Mouse (Mus musculus): Measurements from ENCODE around the gene Rgs12.

The Rgs12 gene

DNA sequence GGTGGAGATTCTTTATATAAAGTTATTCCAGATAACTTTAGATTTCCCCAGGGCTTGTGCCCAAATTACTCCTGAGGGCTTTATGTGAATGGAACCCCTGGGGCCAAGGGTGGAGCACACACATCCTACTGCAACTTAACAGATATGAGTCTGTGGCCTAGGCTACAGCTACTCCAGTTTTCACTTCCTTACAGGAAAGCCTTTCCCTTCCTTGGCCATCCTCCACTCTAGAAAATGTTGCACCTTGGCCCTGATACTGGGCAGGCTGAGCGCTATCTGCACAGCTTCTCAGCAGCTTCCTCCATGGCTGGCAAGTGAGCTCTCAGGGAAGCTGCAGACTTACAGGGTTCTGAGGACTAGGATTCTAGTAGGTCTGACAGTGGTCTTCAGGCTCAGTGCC is 80.1 kb downstream of the Rgs12 start:
- DNase-seq (ENCODE audit: low spot score in 2 of 2) = no peak

DNA sequence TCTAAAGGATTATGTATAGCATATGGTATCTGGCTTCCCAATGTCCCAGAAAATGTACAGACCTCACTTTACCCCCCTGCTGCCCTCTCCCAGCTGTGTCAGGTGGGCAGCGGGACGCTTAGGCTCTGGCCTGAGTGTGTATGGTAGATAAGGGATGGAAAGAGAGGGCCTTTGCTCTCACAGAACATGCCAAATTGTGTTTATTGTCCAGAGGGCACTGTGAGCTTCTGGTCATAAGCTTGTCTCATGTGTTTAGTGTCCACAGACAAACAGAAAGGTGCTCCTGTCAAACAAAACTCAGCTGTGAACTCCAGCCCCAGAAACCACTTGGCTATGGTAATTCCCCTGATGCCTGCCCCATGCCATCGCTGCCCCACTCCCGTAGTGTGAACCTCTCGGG is 80.5 kb downstream of the Rgs12 start:
- DNase-seq (ENCODE audit: low spot score in 2 of 2) = no peak

DNA sequence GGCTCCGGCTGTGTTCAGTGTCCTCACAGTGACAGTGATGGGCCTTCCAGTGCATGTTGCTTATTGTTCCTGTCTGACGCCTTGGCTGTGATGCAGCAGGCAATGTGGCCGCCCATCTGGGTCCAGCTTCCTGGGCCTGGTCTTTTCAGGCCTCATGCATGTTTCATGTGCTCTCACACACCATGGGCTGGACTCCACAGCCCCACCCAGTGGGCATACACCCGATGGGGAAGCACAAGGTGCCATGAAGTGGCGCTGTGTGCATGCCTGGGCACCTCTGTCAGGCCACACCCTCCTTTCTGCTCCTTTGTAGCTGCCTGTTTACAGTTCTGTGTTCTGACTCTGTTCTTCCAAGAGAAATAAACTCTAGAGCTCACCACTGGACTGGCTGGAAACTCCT is 83.8 kb downstream of the Rgs12 start:
- peak; percentile 46 to 80 for DNase-seq (ENCODE audit: low spot score in 2 of 2)

DNA sequence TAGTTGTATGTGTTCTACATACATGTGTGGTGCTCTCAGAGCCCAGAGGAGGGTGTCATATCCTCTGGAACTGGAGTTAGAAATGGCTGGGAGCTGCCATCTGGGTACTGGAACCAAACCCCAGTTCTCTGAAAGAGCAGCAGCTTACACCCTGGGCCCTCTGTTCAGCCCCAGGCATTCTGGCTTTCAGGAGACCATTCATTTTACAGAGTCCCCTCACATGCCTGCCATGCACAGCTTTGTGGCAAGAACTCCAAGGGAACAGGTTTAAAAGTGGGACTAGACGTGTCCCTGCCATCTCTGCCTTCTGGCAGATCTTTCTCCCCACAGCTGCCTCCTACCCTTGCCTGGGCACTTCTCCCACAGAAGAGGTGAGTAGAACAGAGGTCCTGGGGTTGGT is 84.4 kb downstream of the Rgs12 start:
- no peak for DNase-seq (ENCODE audit: low spot score in 2 of 2)

DNA sequence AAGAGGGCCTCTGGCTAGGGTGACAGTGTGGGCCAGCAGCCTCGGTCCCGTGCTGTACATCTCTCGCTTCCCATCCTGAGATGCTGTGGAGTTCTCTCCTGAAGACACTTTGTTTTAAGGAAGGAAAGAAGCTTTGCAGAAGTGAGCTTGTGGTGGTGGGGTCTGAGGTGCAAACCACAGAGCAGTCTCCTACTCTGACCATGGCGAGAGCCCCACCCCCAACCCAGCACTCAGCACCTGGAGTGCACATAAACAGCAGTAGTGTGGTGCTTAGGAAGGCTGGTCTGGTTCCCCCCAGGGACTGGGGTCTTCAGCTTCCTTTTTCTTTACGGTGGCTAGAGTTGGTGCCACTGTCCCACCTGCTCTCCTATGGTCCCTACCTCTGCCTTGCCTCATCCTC is 85.9 kb downstream of the Rgs12 start:
- peak; percentile 16 to 48 for DNase-seq (ENCODE audit: low spot score in 2 of 2)

DNA sequence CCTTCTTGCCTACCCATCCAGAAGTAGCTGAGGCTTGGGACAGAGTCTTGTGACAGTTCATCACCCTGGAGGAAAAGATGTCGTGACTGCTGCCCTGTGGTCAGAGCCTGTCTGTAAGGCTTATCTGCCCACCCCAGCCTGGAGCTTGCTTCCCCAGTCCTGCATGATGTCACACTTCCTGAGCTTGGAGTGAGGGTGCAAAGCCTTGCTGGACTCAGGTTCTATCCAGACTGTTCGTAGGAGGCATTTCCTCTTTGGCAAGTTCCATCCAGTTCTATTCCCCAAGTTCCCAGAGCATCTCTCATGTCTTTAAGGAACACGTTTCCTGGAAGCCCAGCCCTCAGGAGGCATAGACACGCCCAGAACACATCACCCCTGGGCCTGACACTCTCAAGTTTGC is 86.5 kb downstream of the Rgs12 start:
- DNase-seq (ENCODE audit: low spot score in 2 of 2) = peak; percentile 27 to 55

DNA sequence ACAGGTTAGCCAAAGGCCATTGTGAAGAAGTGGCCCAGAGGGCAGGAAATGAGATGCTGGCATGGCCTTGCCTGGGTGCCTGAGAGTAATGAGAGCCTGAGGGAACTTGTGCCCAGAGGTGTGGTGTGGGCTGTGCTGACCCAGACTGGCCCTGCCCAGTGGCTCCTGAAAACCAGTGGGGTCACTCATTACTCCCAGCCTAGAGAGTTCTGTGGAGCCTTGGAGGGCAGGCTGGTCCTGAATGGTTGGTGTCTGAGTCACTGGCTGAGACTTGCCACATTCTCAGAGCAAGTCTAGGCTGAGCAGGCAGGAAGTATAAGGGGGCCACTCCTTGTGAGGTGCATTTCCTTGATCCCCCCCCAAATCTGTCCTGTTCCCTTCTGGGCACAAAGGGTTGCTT is 88.2 kb downstream of the Rgs12 start:
- peak in 1 of 2 experiments; percentile 20 for DNase-seq (ENCODE audit: low spot score in 2 of 2)

DNA sequence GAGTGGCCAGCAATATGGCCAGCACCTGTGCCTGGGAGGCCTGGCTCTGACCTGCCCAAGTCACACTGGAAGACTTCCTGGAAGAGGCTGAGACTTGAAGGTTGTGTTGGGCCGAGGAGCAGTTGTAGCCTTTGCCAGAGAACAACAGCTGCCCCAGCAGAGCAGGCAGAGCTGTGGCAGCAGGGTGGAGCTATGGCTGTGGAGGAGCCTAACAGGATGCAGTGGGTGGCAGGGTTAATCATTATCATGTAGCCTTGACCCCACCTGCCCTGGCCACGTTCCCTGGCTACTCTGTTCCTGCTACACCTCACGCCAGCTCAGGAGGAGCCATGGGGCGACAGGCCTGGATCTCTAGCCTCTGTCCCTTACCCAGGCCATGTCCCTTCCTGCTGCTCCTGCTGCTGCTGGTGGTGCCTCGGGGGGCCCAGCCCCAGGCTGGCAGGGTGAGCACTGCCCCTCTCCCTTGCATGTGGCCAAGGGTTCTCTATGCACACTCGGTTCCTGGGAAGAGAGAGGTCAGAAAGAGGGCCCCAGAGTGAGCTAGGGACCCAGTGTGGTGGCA is 92.1 kb downstream of the Rgs12 start, which contains the start of gene Hgfac:
Hgfac (plus strand) TSS at position 242 of the 562 bp plus-strand sequence.
- DNase-seq (ENCODE audit: low spot score in 2 of 2) = peak; percentile 26 to 34

DNA sequence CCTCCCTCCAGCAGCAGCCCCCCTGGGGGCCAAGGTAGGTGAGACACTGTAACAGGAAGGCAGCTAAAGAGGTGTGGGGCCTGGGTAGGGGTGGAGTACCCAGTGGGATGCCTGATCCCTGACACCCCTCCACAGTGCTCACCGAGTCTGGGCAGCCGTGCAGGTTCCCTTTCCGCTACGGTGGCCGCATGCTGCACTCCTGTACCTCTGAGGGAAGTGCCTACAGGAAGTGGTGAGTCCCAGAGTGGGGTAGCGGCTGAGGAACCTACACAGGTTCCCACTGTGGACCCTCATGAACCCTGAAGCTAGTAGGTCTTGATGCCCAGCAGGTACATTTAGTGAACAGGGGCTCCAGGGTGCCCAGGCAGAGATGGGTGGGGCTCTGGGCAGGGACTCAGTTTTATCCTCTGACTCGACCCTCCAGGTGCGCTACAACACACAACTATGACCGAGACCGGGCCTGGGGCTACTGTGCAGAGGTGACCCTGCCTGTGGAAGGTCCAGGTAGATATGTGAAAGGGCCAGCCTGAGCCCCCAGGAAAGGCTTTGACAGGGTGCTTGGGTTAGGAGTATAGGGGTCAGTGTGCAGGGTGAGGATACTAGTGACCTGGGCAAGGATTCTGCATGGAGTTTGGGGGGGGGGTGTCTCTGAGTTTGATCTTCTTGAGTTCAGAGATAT is 93.3 kb downstream of the Rgs12 start:
- DNase-seq (ENCODE audit: low spot score in 2 of 2) = peak; percentile 33 to 43

DNA sequence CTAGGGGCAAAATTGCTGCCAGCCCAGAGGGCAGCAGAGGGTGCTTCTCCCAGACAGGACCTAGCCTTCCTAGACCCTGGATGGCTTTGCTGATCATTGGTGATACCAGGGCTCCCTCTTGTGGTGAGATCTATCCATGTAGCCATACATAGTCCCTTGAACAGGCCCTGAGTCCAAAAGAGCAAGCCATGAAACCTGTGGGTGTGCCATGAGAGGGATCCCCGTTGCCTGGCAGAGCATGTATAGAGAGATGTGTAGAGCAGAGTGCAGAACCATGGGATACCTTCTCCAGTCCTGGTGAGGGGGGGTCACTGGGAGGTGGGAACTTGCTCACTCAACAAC is 93.8 kb downstream of the Rgs12 start:
- DNase-seq (ENCODE audit: low spot score in 2 of 2) = peak; percentile 61 to 82

DNA sequence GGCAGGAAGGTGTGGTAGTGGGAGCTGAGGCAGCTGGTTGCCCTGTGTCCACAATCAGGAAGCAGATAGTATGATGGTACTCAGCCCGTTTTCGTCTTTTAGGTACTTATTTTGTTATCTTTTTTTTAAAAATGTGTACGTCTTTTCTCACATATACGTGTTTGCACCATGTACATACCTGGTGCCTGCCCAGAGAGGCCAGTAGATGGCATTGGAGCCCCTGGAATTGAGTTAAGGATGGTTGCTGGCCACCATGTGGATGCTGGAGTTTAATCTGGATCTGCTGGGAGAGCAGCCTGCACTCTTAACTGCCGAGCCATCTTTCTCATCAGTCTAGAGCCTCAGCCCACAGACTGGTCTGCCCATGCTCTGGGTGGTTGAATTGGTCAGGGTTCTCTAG is 101.3 kb downstream of the Rgs12 start:
- DNase-seq (ENCODE audit: low spot score in 2 of 2) = no peak

DNA sequence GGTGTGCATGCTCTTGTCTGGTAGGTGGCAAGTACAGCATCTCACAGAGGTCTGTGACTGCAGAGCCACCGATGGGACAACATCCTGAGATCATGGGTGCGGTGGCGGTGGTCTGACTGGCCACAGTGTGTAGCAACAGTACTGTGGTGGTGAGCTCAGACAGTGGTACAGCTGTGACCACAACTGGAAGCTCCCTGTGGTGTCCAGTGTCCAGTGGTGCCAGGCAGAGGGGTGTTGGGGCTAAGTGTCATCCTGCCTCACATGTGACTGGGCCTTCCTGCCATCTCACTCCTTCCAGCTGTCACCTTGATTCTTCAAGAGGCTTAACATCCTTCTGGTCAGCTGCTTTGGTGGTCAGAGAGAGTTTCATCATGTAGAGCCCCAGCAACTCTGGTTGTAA is 105.4 kb downstream of the Rgs12 start:
- DNase-seq (ENCODE audit: low spot score in 2 of 2) = no peak

DNA sequence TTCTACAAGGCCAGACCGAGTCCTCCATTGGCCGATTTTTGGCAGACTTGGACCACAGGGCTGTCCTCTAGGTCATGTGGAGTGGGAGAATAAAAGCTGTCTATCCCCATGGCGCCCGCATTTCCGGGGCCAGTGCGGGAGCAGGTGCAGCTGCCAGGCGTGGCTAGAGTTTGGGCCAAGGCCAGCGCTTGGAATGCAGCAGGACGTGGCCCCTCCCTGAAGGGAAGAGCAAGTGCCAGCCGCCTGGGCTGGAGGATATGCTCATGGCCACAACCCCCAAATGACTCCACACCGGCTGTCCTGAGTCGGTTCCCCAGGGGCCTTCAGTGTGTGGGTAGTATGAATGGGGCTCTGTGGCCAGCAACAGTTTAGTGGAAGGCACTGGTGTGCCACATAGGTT is 105.8 kb downstream of the Rgs12 start:
- no peak for DNase-seq (ENCODE audit: low spot score in 2 of 2)

DNA sequence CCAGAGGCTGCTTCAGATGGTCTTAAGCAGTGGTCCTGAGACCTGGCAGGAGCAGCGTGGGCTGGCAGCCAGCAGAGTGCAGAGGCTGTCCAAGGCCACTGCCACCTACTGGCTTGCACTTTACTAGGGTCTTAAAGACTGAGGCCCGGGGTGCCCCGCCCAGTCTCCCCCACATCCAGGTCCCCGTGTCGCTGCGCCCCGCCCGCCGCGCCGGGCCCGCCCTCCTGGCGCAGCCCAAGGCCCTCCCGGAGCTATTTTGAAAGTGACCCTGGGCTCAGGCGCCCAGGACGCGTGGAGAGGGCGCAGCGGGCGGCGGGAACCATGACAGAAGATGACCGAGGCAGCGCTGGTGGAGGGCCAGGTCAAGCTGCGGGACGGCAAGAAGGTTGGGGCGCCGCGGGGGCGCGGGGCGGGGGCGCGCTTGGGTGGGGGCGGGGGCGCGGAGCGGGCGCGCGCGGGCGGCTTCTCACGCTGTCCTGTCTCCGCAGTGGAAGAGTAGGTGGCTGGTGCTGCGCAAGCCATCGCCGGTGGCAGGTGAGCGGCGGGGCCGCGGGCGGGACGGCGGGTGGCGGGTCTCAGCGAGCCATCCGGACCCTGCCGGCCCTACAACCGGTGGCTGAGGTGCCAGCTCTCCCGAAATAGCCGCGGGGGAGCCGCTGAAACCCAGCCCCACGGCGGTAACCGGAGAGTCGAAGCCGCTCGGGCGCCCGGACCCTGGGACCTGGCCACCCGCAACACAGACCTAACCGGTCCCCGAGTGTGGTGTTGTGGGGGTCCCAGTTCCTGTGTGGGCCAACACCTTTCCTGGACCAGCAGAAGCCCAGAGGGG is 107.6 kb downstream of the Rgs12 start, which contains the start of gene Dok7:
Dok7 (plus strand) TSS at position 163 of the 829 bp plus-strand sequence.
- DNase-seq (ENCODE audit: low spot score in 2 of 2) = no peak

DNA sequence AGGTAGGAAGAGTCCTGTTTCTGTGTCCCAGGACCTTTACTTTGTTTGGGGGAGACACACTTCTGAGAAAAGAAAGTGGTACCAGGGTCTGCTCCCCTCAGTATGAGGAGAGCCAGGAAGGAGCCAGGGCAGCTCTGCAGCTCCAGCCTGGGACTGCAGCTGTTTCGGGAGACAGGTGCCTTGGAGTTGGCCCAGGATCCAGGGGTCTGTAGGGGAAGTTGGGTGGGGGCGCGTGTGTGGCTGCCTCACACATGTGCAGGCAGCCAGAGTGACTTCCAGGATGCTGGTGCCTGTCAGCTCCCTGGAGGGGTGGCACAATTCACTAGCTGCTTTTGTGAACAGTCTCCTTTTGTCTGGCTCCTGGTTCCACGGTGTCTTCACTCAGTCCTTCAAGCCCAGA is 108.3 kb downstream of the Rgs12 start:
- DNase-seq (ENCODE audit: low spot score in 2 of 2) = no peak

DNA sequence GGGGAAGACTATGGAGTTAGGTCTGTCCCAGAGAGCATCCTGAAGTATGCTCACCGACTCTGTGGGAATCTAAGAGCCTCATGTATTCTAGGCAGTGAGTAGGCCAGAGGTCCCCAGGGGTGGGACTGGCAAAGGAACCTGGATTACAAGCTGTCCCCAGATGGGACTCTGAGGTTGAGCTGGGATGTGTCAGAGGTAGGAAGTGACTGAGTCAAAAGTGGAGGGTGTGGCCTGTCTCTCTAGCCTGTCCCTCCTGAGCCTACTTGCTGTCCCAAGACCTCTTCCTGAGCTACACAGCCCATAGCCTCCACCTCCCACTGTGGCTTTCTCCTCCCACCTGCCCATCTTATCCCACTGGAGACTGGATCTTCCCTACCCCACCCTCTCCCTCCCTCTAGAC is 109.0 kb downstream of the Rgs12 start:
- no peak for DNase-seq (ENCODE audit: low spot score in 2 of 2)

DNA sequence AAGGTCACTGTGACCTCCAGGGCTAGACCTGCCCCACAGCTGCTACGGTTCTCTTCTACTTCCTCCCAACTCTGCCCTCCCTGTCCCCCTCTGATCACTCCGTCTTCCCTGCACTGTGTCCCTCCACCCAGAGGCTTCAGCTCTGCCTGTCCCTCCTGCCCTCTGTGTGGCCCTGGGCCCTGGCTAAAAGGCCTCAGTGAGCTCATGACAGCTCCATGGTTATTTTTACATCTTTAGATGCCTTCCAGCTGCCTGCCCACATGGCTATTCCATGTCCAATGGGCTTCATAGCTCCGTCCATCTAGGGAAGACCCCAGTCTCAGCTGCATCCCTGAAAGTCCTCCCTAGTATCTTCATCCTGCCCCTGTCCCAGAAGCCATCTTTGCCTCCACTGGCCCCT is 110.9 kb downstream of the Rgs12 start:
- DNase-seq (ENCODE audit: low spot score in 2 of 2) = no peak

DNA sequence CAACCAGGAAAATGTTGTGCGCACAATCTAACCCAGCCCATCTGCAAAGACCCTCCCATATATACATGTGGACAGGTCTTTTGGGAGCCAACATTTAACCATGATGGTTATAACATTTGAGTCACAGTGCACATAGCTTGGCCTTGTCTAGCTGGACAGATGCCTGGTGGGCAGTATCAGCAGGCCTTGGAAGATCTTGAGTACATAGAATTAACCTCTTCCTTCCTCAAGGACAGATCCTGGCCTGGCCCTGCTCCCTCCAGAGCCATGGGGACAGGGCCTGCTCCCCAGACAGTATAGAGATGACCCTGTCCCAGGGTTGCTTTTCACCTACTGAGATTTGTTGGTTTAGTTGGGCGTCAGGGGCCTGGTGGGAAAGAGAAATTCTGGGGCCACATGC is 120.6 kb downstream of the Rgs12 start:
- no peak for DNase-seq (ENCODE audit: low spot score in 2 of 2)

DNA sequence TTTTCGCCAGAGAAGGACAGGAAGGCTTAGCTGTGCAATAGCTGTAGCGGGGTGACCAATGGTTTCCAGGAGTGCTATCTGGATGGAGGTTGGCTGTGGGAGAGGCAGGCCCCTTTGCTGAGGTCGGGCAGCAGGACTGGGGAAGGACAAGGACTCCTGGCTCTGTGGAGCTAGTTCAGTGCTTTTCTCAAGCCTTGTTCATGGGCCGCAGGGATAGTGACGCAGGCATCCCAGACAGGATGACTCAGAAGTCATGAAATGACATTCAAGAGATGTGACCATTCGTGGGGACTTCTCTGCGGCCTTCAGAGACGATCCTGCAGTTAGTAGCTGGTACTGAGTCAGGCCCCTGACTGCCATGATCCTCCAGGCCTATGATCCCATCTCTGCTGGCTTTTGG is 121.1 kb downstream of the Rgs12 start:
- DNase-seq (ENCODE audit: low spot score in 2 of 2) = no peak

DNA sequence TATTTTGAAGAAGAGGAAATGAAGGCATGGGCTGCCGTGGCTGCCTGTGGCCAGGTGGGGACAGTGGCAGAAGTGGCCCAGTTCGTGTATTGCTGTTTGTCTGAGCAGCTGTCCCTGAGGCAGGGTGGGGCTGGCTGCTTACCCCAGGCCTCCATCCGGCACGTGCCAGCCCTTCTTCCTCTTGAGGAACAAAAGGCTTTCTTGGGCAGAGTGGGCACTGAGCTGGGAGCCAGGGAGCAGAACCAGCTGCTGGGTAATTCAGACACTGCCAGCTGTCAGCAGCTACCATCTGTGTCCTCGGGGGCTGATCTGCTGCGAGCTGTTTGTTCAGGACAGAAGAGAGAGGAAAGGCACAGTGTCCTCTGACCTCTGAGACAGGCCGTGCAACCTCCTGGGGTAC is 121.7 kb downstream of the Rgs12 start:
- DNase-seq (ENCODE audit: low spot score in 2 of 2) = no peak

DNA sequence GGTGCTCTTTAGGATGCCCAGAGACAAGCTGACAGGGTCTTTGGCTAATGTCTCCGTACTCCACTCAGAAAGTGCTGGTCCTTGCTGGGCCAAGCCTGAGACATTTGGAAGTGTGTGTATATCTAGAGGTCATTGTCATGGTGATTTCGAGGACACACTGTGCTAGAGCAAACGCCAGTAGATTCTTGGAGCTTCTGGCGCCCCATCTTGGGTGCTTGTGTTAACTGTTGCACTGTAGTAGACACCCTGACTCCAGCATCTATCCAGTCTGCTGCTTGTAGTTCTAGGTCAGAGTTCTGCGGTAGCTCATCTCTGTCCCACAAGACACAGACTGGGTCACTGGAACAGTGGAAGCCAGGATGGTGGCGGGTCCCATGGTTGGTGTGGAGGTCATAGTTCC is 122.6 kb downstream of the Rgs12 start:
- DNase-seq (ENCODE audit: low spot score in 2 of 2) = no peak

DNA sequence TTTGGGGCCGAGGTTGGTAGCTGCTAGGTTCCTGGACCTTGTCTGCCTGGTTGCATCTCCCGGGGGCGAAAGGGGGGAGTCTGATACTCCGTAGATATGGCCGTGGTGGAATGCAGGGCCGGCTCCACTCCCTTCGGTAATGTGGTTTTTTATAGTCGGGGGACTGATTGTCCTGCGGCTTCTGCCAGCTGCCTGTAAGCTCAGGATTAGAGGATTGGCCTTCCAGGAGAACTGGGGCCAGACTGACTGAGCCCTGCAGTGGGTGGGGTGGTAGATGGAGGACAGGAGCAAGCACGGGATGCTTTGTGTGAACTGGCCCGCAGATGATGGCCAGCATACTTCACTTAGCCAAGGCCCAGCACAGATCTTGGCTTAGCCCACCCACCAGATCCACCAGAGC is 124.0 kb downstream of the Rgs12 start:
- DNase-seq (ENCODE audit: low spot score in 2 of 2) = no peak

DNA sequence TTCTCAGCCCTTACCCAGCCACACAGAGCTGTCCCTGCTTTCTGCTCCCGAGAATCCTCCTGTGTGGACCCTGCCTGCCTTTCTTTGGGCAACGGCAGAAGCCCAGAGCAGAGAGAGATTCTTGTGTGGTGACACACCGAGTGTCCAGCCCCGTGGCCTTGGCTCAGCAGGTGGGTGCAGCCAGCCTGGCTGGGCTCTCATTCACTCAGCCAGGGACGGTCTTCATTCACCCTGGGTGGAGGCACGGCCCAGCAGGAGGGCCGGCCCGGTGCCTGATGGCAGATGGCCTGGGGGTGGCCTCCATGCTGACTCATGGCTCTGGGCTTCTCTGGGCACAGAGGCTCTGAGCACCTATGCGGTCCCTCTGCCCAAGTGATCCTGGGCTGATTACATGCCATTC is 124.7 kb downstream of the Rgs12 start:
- DNase-seq (ENCODE audit: low spot score in 2 of 2) = no peak
